17 mouse cellular contexts compared by ENCODE assay signal in the genomic region with DNA sequence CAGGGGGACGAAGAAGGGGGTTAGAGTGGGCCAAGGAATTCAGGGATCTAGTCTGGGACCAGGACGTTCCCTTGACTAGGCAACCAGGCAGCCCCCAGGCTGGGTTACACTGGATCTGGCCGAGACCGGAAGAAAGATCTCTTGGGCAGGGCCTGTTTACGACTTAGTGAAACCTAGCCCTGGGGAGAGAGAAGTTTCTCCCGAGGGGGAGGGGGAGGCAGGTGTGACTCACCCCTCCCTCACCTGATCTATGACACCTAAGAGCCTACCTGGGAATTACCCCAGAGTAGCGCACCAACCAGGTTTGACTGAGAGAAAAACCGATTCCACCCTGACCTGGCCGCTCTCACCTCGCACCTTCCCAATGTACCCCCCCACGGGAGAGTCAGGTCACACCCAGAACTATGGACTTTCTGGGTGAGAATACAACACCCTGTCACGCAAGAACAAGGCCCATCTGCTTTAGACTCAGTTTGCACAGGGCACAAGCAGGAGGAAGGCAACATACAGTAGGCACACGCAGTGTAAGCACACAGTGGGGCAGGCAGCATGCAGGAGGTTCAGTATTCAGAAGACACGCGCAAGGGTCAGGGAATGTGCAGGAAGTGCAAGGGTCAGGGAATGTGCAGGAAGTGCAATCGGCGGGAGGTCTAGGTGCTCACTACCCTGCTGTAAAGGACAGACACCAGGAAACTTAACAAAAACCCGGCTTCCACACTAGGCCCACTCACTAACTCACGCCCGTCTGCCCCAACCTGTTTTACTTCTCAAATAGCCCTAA. TPM values are rescaled to one million over a fixed set of nuclear protein-coding genes. Genes with fewer than 3 reads are reported as not detected.
DNase-seq lines count a peak whose midpoint lies in the region; ATAC-seq and TF ChIP-seq lines count a peak whose summit lies in the region.
"Had no signal": no experiment of that assay in that cellular context is flagged by ENCODE, and none has a peak within 500 bp of the region (broad histone marks: within the 10 kb centered on the region; RNA-seq: fewer than 3 reads in every experiment).

No protein-coding gene starts in this region.

- no peak for TF ChIP-seq CTCF in intestine, postnatal 0 days (IDR thresholded peaks at IDR 0.05; ENCODE audit: low read depth)

- no peak overlapping the region for H3K9ac ChIP-seq in heart, embryonic 11.5 days (ENCODE audit: low read depth, low read length)
- 0 out of 2 replicates have a peak overlapping the region, but pooled peaks have one; percentile 13 for H3K9ac ChIP-seq in lung, embryonic 16.5 days (ENCODE audit: low read length)
- no peak overlapping the region; the same call in 1 of the 2 replicates for H3K9ac ChIP-seq in intestine, postnatal 0 days (ENCODE audit: low read depth, low read length)
- H3K9ac ChIP-seq: forebrain, embryonic 15.5 days; liver, postnatal 0 days; neural tube, embryonic 13.5 days had no signal

- H3K36me3 ChIP-seq in heart, embryonic 11.5 days (ENCODE audit: control insufficient read depth, insufficient read depth, low read length), result no peaks in the 10 kb centered on the region
- no peaks in the 10 kb centered on the region for H3K36me3 ChIP-seq in lung, embryonic 16.5 days (ENCODE audit: control insufficient read depth, insufficient read depth, low read length)
- no peaks in the 10 kb centered on the region for H3K36me3 ChIP-seq in embryonic facial prominence, embryonic 10.5 days (replicated peaks)
- H3K36me3 ChIP-seq in intestine, postnatal 0 days (ENCODE audit: control insufficient read depth, insufficient read depth), result no peaks in the 10 kb centered on the region
- H3K36me3 ChIP-seq: forebrain, embryonic 15.5 days; neural tube, embryonic 13.5 days had no signal

- intact Hi-C loops in heart, postnatal 14 days (cut with DNase I), result loop anchor here (10.0 kb wide), 1 partner anchor 223 kb away; a partner anchor contains a TSS

- H3K4me3 ChIP-seq in heart, embryonic 11.5 days (ENCODE audit: low read depth, low read length), result no peak overlapping the region
- no peak overlapping the region for H3K4me3 ChIP-seq in lung, embryonic 16.5 days (ENCODE audit: low read length)
- H3K4me3 ChIP-seq in embryonic facial prominence, embryonic 10.5 days, result no peak overlapping the region
- H3K4me3 ChIP-seq in intestine, postnatal 0 days (ENCODE audit: low read depth, low read length), result no peak overlapping the region
- H3K4me3 ChIP-seq: forebrain, embryonic 15.5 days; gastrocnemius, adult 2 months; neural tube, embryonic 13.5 days had no signal

- 66% methylated on average over 20 of the region's 20 CpGs for WGBS in heart, embryonic 11.5 days (ENCODE audit: insufficient replicate concordance)
- WGBS in lung, embryonic 16.5 days, result 47% methylated on average over 20 of the region's 20 CpGs
- 69% methylated on average over 20 of the region's 20 CpGs for WGBS in embryonic facial prominence, embryonic 10.5 days
- WGBS in intestine, postnatal 0 days, result 30% methylated on average over 20 of the region's 20 CpGs

- no peak overlapping the region for H3K27ac ChIP-seq in heart, embryonic 11.5 days (ENCODE audit: low read depth, low read length)
- H3K27ac ChIP-seq in lung, embryonic 16.5 days (ENCODE audit: low read length), result peak overlapping the region; percentile 95
- 0 out of 2 replicates have a peak overlapping the region, but pooled peaks have one; percentile 32 for H3K27ac ChIP-seq in embryonic facial prominence, embryonic 10.5 days (replicated peaks)
- peak overlapping the region; percentile 96 for H3K27ac ChIP-seq in intestine, postnatal 0 days (ENCODE audit: low read depth, low read length)
- H3K27ac ChIP-seq: forebrain, embryonic 15.5 days; gastrocnemius, adult 2 months; neural tube, embryonic 13.5 days had no signal

- H3K9me3 ChIP-seq in heart, embryonic 11.5 days (replicated peaks; ENCODE audit: control insufficient read depth, low read length), result no peaks in the 10 kb centered on the region
- H3K9me3 ChIP-seq in lung, embryonic 16.5 days (ENCODE audit: control insufficient read depth, low read length), result no peaks in the 10 kb centered on the region
- no peaks in the 10 kb centered on the region for H3K9me3 ChIP-seq in embryonic facial prominence, embryonic 10.5 days
- H3K9me3 ChIP-seq in intestine, postnatal 0 days (ENCODE audit: control insufficient read depth), result no peaks in the 10 kb centered on the region
- H3K9me3 ChIP-seq: forebrain, embryonic 15.5 days; neural tube, embryonic 13.5 days had no signal

- no peak overlapping the region for H3K4me2 ChIP-seq in heart, embryonic 11.5 days
- no peak overlapping the region for H3K4me2 ChIP-seq in lung, embryonic 16.5 days (ENCODE audit: low read depth, low read length)
- H3K4me2 ChIP-seq in intestine, postnatal 0 days (replicated peaks; ENCODE audit: low read depth), result 0 out of 2 replicates have a peak overlapping the region, but pooled peaks have one; percentile 32
- H3K4me2 ChIP-seq: forebrain, embryonic 15.5 days had no signal

- DNase-seq in heart, postnatal 14 days, result no peak
- no peak for DNase-seq in lung, adult 18-20 months
- DNase-seq in embryonic facial prominence, embryonic 10.5 days (ENCODE audit: low spot score), result no peak
- DNase-seq in embryo, embryonic 11 days, result no peak
- no peak for DNase-seq in right cerebral cortex, adult 18-20 months
- DNase-seq: gastrocnemius, adult 2 months; right cerebral cortex, postnatal 14 days had no signal

- H3K27me3 ChIP-seq in heart, embryonic 11.5 days (ENCODE audit: control insufficient read depth, insufficient read depth, low read length), result peaks cover 4% of the 10 kb centered on the region; the same call in 1 of the 2 replicates
- H3K27me3 ChIP-seq in lung, embryonic 16.5 days (ENCODE audit: control insufficient read depth, insufficient read depth, low read depth, low read length), result no peaks in the 10 kb centered on the region
- peaks cover 19% of the 10 kb centered on the region for H3K27me3 ChIP-seq in embryonic facial prominence, embryonic 10.5 days (replicated peaks; ENCODE audit: low read depth, poor library complexity, severe bottlenecking)
- H3K27me3 ChIP-seq in intestine, postnatal 0 days (replicated peaks; ENCODE audit: control insufficient read depth, insufficient read depth, low read length), result no peaks in the 10 kb centered on the region
- H3K27me3 ChIP-seq: forebrain, embryonic 15.5 days had no signal

- no peaks in the 10 kb centered on the region for H3K4me1 ChIP-seq in heart, embryonic 11.5 days (ENCODE audit: control insufficient read depth, insufficient read depth, low read length)
- peaks cover 10% of the 10 kb centered on the region for H3K4me1 ChIP-seq in lung, embryonic 16.5 days (replicated peaks; ENCODE audit: control insufficient read depth, insufficient read depth, low read length)
- peaks cover 24% of the 10 kb centered on the region for H3K4me1 ChIP-seq in embryonic facial prominence, embryonic 10.5 days
- H3K4me1 ChIP-seq in intestine, postnatal 0 days (replicated peaks; ENCODE audit: control insufficient read depth, insufficient read depth, low read length), result 0 out of 2 replicates have a peak, but pooled peaks cover 6% of the 10 kb centered on the region

- 0 out of 2 replicates have a peak, but pooled peaks have one; percentile 11 for ATAC-seq in heart, embryonic 11.5 days (replicated peaks; ENCODE audit: insufficient number of reproducible peaks, low FRiP score, low TSS enrichment)
- ATAC-seq in lung, embryonic 16.5 days (ENCODE audit: low read depth), result no peak
- ATAC-seq in intestine, postnatal 0 days, result peak; percentile 55
- ATAC-seq: forebrain, embryonic 15.5 days had no signal

RNA-seq across cellular contexts. Expression of a gene that starts 18.7 kb away (rescaled TPM):
- polyA plus RNA-seq in heart, embryonic 11.5 days (2014; fragmentation: Nextera tagmentation; extraction: Ambion mirVana), result 1.2 and 1.5 TPM in 2 replicates
- 1 to 10 TPM in 1 of 2 experiments, under 1 TPM in 1; 0.22 to 1.4 TPM for total RNA-seq in heart, postnatal 14 days (2021)
- polyA plus RNA-seq in lung, embryonic 16.5 days (2015; fragmentation: Nextera tagmentation; extraction: Ambion mirVana), result 328 and 355 TPM in 2 replicates
- polyA plus RNA-seq in embryonic facial prominence, embryonic 10.5 days (2016; fragmentation: Nextera tagmentation; extraction: Ambion mirVana), result 18.2 and 18.8 TPM in 2 replicates
- 96.0 and 116 TPM in 2 replicates for polyA plus RNA-seq in intestine, postnatal 0 days (2015; fragmentation: Nextera tagmentation; extraction: Ambion mirVana)
- total RNA-seq: gastrocnemius, adult 2 months; granulocyte monocyte progenitor cell, adult 5-6 weeks had no signal
- polyA plus RNA-seq: inflammation-experienced regulatory T-cells, adult 6 months had no signal

RNA-seq across cellular contexts. Expression of a gene that starts 20.6 kb away (rescaled TPM):
- polyA plus RNA-seq in heart, embryonic 11.5 days (2014; fragmentation: Nextera tagmentation; extraction: Ambion mirVana), result 1.4 and 1.7 TPM in 2 replicates
- under 1 TPM; 0.14 to 0.59 TPM for total RNA-seq in heart, postnatal 14 days (2021)
- polyA plus RNA-seq in lung, embryonic 16.5 days (2015; fragmentation: Nextera tagmentation; extraction: Ambion mirVana), result 33.0 and 33.1 TPM in 2 replicates
- polyA plus RNA-seq in embryonic facial prominence, embryonic 10.5 days (2016; fragmentation: Nextera tagmentation; extraction: Ambion mirVana), result 16.7 and 17.5 TPM in 2 replicates
- 62.1 and 76.6 TPM in 2 replicates for polyA plus RNA-seq in intestine, postnatal 0 days (2015; fragmentation: Nextera tagmentation; extraction: Ambion mirVana)
- total RNA-seq: gastrocnemius, adult 2 months; granulocyte monocyte progenitor cell, adult 5-6 weeks; left cerebral cortex, postnatal 36 days had no signal
- polyA plus RNA-seq: forebrain, embryonic 15.5 days; inflammation-experienced regulatory T-cells, adult 6 months had no signal

RNA-seq across cellular contexts. Expression of a gene that starts 35.2 kb away (rescaled TPM):
- polyA plus RNA-seq in heart, embryonic 11.5 days (2014; fragmentation: Nextera tagmentation; extraction: Ambion mirVana), result 10.3 and 11.1 TPM in 2 replicates
- total RNA-seq in heart, postnatal 14 days (2021), result 1 to 10 TPM; 5.7 to 5.9 TPM
- polyA plus RNA-seq in lung, embryonic 16.5 days (2015; fragmentation: Nextera tagmentation; extraction: Ambion mirVana), result 30.6 and 33.5 TPM in 2 replicates
- 14.8 and 17.0 TPM in 2 replicates for polyA plus RNA-seq in embryonic facial prominence, embryonic 10.5 days (2016; fragmentation: Nextera tagmentation; extraction: Ambion mirVana)
- polyA plus RNA-seq in intestine, postnatal 0 days (2015; fragmentation: Nextera tagmentation; extraction: Ambion mirVana), result 30.3 and 31.4 TPM in 2 replicates

RNA-seq across cellular contexts. Expression of a gene that starts 41.6 kb away (rescaled TPM):
- polyA plus RNA-seq in heart, embryonic 11.5 days (2014; fragmentation: Nextera tagmentation; extraction: Ambion mirVana), result 58.2 and 59.9 TPM in 2 replicates
- 10 to 100 TPM; 61.4 to 65.0 TPM for total RNA-seq in heart, postnatal 14 days (2021)
- polyA plus RNA-seq in lung, embryonic 16.5 days (2015; fragmentation: Nextera tagmentation; extraction: Ambion mirVana), result 73.3 and 73.4 TPM in 2 replicates
- 39.6 and 41.7 TPM in 2 replicates for polyA plus RNA-seq in embryonic facial prominence, embryonic 10.5 days (2016; fragmentation: Nextera tagmentation; extraction: Ambion mirVana)
- 60.1 and 61.9 TPM in 2 replicates for polyA plus RNA-seq in intestine, postnatal 0 days (2015; fragmentation: Nextera tagmentation; extraction: Ambion mirVana)

RNA-seq across cellular contexts. Expression of a gene that starts 52.0 kb away (rescaled TPM):
- 15.0 and 17.1 TPM in 2 replicates for polyA plus RNA-seq in heart, embryonic 11.5 days (2014; fragmentation: Nextera tagmentation; extraction: Ambion mirVana)
- total RNA-seq in heart, postnatal 14 days (2021), result not detected
- polyA plus RNA-seq in lung, embryonic 16.5 days (2015; fragmentation: Nextera tagmentation; extraction: Ambion mirVana), result 0.75 and 3.3 TPM in 2 replicates
- 2.1 and 2.8 TPM in 2 replicates for polyA plus RNA-seq in embryonic facial prominence, embryonic 10.5 days (2016; fragmentation: Nextera tagmentation; extraction: Ambion mirVana)
- not detected in 2 replicates for polyA plus RNA-seq in intestine, postnatal 0 days (2015; fragmentation: Nextera tagmentation; extraction: Ambion mirVana)
- total RNA-seq: gastrocnemius, adult 2 months; granulocyte monocyte progenitor cell, adult 5-6 weeks; left cerebral cortex, postnatal 36 days had no signal
- polyA plus RNA-seq: forebrain, embryonic 15.5 days; inflammation-experienced regulatory T-cells, adult 6 months; urinary bladder, adult 2 months had no signal
